Mouse (Mus musculus) ES-CJ7 (cell line): ENCODE data around the gene Rps6kc1.
A peak's percentile ranks its signal among the peaks of the same experiment; 100 is the strongest.

Experiments used
- DNase-seq: peaks from one replicate; pipeline ENCODE4 v3.0.0; 2011; ENCODE audit warnings: low read depth, low spot score

The Rps6kc1 gene

GRCm38 (mm10) chr1:190901082-190901481 lies 10.5 kb downstream of the Rps6kc1 start:
- no peak for DNase-seq

GRCm38 (mm10) chr1:190898899-190899575 lies 12.5 kb downstream of the Rps6kc1 start:
- DNase-seq, result no peak

GRCm38 (mm10) chr1:190898186-190898585 lies 13.4 kb downstream of the Rps6kc1 start:
- no peak for DNase-seq

GRCm38 (mm10) chr1:190893559-190894167 lies 17.9 kb downstream of the Rps6kc1 start:
- no peak for DNase-seq

GRCm38 (mm10) chr1:190888646-190889045 lies 22.9 kb downstream of the Rps6kc1 start:
- no peak for DNase-seq

- DNase-seq, result no peak
Observed at GRCm38 (mm10) chr1:190888031-190888430, 23.5 kb downstream of the Rps6kc1 start.

- no peak for DNase-seq
Observed at GRCm38 (mm10) chr1:190886014-190886413, 25.6 kb downstream of the Rps6kc1 start.

GRCm38 (mm10) chr1:190881422-190881821 lies 30.1 kb downstream of the Rps6kc1 start:
- peak; percentile 75 for DNase-seq

GRCm38 (mm10) chr1:190880638-190881037 lies 30.9 kb downstream of the Rps6kc1 start:
- no peak for DNase-seq

GRCm38 (mm10) chr1:190875751-190876150 lies 35.8 kb downstream of the Rps6kc1 start:
- DNase-seq, result no peak

- DNase-seq, result no peak
Observed at GRCm38 (mm10) chr1:190875089-190875488, 36.5 kb downstream of the Rps6kc1 start.

- DNase-seq, result no peak
Observed at GRCm38 (mm10) chr1:190871068-190871467, 40.5 kb downstream of the Rps6kc1 start.

GRCm38 (mm10) chr1:190869996-190870395 lies 41.6 kb downstream of the Rps6kc1 start:
- DNase-seq, result no peak

- no peak for DNase-seq
Observed at GRCm38 (mm10) chr1:190868790-190869189, 42.8 kb downstream of the Rps6kc1 start.

- no peak for DNase-seq
Observed at GRCm38 (mm10) chr1:190861626-190862025, 49.9 kb downstream of the Rps6kc1 start.

GRCm38 (mm10) chr1:190854465-190854864 lies 57.1 kb downstream of the Rps6kc1 start:
- DNase-seq, result no peak

GRCm38 (mm10) chr1:190849162-190849865 lies 62.3 kb downstream of the Rps6kc1 start:
- DNase-seq, result peak; percentile 53

GRCm38 (mm10) chr1:190848676-190849075 lies 62.9 kb downstream of the Rps6kc1 start:
- DNase-seq, result no peak

- DNase-seq, result no peak
Observed at GRCm38 (mm10) chr1:190846956-190847355, 64.6 kb downstream of the Rps6kc1 start.

- no peak for DNase-seq
Observed at GRCm38 (mm10) chr1:190846074-190846730, 65.4 kb downstream of the Rps6kc1 start.

- no peak for DNase-seq
Observed at GRCm38 (mm10) chr1:190845419-190845818, 66.2 kb downstream of the Rps6kc1 start.

- DNase-seq, result no peak
Observed at GRCm38 (mm10) chr1:190844356-190844755, 67.2 kb downstream of the Rps6kc1 start.
